Mouse (Mus musculus) brown adipose tissue, adult 24 weeks (tissue): ENCODE measurements around the gene Fam111a. TPM values are rescaled to one million over a fixed set of nuclear protein-coding genes. Genes with fewer than 3 reads are reported as not detected.

ENCODE experiments used
- H3K27ac ChIP-seq: fragments of 200-500 bp; replicated peaks from 2 replicates; pipeline ENCODE4 v1.5.1; 2012; ENCODE audit warnings: low read depth, mild to moderate bottlenecking, low read length
- H3K4me1 ChIP-seq: fragments of 200-500 bp; 2 replicates; pipeline ENCODE4 v1.6.1; 2012; ENCODE audit warnings: low read length, mixed read lengths; ENCODE audit not compliant: control insufficient read depth, insufficient read depth, insufficient read length
- H3K4me3 ChIP-seq: fragments of 200-500 bp; 2 replicates; pipeline ENCODE4 v1.5.1; 2012; ENCODE audit warnings: low read depth, mild to moderate bottlenecking, low read length, moderate library complexity; ENCODE audit not compliant: insufficient read depth
- polyA plus RNA-seq: library from polyadenylated mRNA; stranded (reverse); fragments of >200 nt; gene quantifications from 2 replicates; pipeline ENCODE4 v1.2.4, GENCODE M21; 2012; ENCODE audit not compliant: missing spikeins, insufficient read depth, insufficient read length

Fam111a gene
- polyA plus RNA-seq, 1 experiment: 4.5 TPM

DNA sequence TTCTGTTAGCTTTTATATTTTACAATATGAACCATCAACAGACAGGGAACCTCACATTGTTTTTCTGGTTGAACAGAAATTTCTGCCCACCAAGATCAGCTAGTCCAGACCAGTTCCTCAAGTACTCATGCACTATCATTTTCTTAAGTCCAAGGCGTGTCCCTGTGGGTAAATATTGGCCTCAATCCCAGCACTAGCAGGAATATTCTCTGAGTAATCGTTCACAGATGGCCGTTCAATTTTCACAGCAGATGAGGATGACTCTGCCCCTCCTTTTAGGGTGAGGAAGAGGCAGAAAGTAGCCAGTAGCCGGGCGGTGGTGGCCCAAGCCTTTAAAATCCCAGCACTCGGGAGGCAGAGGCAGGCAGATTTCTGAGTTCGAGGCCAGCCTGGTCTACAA is 29.6 kb downstream of the Fam111a start:
- peak overlapping the region; percentile 91; the same call in 1 of the 2 replicates for H3K27ac ChIP-seq
- no peak overlapping the region for H3K4me3 ChIP-seq
- peaks cover 4% of the 10 kb centered on the region for H3K4me1 ChIP-seq

DNA sequence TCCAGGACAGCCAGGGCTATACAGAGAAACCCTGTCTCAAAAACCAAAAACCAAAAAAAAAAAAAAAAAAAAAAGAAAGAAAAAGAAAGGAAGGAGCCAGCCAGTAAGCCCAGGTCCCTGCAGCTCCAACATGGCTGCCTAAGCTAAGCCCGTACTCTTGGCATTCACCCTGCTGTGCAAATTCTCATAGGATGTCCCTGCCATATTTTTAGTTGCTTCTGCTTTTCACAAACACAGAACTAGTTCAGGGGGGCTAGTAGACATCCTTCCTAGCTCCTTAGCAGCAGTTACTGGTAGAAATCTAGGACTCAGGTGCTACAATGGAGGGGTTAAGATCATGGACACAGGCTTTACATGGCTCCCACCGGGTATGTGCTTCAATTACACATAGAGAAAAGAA is 30.0 kb downstream of the Fam111a start:
- peak overlapping the region; percentile 91; the same call in 1 of the 2 replicates for H3K27ac ChIP-seq
- no peak overlapping the region for H3K4me3 ChIP-seq
- H3K4me1 ChIP-seq: peaks cover 4% of the 10 kb centered on the region

DNA sequence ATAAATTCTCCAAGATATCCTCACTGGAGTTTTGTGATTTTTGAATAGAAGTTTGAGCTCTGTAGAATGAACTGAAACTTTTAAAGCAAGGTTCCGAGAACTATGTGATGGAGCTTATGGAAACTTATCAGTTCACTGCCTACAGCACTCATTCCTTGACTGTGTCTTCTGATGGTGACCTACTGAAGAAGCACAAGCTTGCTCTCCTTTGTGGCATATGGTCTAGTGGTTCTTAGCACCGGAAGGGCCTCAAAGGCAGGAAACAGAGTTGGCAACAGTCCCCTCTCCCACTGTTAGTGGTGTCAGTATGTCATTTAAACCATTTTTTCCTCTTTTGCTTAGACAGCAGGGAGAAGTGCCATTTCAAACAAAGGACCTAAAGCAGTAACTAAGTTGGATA is 31.1 kb downstream of the Fam111a start:
- no peak overlapping the region for H3K4me3 ChIP-seq
- H3K27ac ChIP-seq: no peak overlapping the region
- H3K4me1 ChIP-seq: peaks cover 4% of the 10 kb centered on the region

DNA sequence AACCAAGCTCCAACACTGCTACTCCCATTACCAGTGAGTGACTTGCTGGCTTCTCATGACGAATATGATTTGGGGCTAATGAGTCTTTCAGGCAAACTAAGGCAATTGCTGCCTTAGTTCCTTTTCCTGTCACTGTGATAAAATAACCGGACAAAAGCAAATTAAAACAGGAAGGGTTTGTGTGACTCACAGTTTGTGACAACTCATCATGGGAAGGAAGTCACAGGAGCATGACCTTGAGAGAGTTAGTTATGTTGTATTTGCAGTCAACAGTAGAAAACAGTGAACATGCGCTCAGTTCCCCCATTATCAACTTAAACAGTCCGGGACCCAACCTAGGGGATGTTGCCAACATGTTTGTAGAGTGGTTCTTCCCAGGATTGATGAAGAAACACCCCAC is 39.8 kb downstream of the Fam111a start:
- Histone ChIP-seq H3K27ac (peak overlapping the region; percentile 97), H3K4me3 (no peak overlapping the region), H3K4me1 (peaks cover 2% of the 10 kb centered on the region; the same call in 1 of the 2 replicates)

DNA sequence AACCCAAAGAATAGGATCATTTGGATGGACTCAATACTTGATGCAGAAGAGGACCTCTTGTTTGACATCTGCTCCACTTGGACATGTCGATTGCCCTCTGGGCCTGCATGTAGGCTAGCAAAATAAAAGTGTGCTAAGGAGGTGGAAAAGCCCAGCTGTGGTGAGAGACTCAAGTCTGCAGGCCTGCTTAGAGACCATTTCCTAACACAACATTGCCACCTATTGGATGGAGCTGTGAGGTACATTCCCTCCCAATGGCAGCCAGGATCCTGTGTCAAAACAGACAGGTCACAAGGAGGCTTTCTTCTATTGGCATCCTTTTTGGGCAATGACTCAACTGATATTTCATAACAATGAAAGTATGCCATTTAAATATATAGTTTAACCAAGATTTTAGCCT is 46.4 kb downstream of the Fam111a start:
- H3K4me1 ChIP-seq: no peaks in the 10 kb centered on the region
- no peak overlapping the region for H3K4me3 ChIP-seq
- H3K27ac ChIP-seq: no peak overlapping the region

DNA sequence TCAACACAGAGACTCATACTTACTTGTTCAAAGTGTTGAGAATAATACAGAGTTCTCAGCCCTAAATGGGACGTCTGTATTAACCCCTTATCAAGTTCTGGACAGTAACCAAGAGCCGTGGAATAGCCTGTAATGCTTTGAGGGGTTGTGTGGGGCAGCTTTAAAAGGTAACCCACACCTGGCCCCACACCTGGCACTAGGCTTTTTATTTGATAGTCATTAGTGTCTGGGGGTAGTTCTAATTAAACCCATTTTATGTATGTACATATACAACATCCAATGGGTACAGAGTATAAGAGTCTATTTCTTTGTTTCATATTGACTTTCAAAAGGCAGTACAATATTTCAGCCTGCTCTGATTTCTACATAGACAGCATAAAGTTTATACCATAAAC is 49.6 kb downstream of the Fam111a start:
- no peaks in the 10 kb centered on the region for H3K4me1 ChIP-seq
- H3K4me3 ChIP-seq: no peak overlapping the region
- no peak overlapping the region for H3K27ac ChIP-seq

DNA sequence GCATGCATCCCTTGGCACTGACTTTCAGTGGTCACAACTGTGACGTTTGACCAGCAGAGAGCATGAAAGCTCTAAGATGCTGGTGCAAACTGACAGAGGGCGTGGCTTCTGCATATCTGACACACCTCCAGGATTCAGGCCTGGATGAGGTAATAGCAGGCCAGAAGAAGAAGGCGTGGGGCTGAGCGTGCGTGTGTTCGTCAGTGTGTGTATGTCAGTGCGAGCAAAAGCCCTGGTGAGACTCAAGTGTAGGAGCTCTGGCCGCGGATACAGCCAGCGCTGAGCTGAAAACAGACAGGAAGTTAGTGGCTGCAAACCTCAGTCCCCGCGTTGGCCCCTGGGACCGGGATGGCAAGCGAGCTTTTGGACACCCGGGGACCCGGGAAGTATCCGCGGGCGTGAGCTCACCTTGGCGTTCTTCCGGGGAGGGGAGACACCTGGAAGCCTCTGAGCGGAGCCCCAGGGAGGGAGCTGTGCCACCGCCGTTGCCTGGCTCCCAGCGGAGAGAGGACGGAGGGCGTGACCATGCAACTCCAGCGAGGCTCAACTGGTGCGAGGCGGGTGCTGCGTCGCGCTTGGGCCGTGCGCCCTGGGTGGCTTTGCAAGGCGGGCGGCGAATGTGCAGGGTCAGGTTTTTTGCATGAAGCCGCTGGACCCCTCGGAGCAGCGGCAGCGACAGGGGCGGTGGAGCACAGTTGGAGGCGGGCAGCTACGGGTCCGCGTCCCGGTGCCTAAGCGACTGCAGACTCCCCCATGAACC is 50.2 kb downstream of the Fam111a start:
- Histone ChIP-seq H3K27ac (peak overlapping the region; percentile 80), H3K4me3 (peak overlapping the region; percentile 69), H3K4me1 (no peaks in the 10 kb centered on the region)

DNA sequence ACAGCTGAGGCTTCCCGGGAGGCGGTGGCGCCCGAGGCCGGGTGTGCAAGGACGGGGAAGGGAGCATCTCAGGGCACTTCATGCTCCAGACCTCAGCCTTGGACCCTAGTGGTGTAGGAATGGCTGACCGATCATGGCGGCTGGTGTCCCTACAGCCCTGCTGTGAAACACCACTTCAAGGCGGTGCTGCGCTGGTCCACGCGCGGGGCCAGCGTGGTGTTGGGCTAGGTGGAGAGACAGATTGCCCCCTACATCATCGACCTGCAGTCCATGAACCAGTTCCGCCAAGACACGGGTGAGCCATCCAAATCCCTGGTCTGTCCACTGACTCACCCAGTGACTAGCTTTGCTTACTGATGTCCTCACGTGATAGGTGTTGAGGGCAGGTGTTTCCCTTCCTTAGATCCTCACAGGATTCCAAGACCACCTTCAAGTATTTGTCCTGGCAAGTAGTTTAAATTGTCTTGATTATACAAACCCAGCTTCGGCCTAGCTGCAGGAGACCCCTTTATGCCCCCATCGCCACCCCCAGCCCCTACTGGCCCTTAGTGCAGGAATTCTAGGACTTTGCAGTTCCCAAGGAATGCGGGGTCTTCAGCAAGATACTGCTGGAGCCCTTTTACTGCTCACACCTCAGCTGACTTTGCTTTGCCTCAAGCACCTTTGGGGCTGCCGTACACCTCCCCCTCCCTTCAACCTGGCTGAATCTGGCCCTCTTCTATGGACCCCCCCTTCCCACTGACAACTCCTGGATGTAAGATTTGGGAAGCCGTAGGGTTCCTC is 50.9 kb downstream of the Fam111a start:
- Histone ChIP-seq H3K27ac (peak overlapping the region; percentile 80), H3K4me1 (no peaks in the 10 kb centered on the region), H3K4me3 (peak overlapping the region; percentile 69)

DNA sequence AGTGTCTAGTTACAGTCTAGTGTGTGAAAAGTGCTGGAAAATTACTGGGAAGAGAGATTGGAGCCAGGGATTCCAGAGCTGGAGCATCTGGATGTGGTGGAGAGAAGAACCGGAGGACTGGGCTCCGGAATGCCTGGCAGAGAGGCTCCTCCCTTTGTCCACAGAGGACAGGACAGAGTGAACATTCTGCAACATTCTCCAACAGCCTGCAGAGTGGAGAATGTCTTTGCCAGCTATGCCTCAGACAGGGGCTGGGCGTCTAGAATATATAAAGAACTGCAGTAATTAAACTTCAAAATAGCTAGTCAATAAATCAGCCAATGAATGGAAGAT is 51.5 kb downstream of the Fam111a start:
- no peaks in the 10 kb centered on the region for H3K4me1 ChIP-seq
- H3K27ac ChIP-seq: peak overlapping the region; percentile 80; the same call in 1 of the 2 replicates
- H3K4me3 ChIP-seq: peak overlapping the region; percentile 69

DNA sequence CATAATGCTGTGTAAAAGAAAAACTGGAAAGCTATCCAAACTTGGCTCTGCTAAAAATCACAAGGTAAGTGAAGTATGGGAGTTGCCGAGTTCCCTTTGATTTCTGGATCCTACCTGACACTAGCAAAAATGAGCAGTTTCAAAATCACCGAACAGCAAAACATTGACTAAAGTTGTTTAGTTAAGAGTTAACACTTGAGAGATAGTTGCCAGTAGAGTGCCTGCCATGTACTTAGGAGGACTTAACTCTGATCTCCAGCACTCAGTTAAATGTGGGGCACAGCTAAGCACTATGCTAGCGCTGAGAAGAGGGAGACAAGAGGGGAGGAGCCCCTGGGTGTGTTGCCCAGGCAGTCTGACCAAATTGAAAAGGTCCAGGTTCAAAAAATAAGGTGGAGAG is 53.1 kb downstream of the Fam111a start:
- H3K4me1 ChIP-seq: no peaks in the 10 kb centered on the region
- H3K27ac ChIP-seq: no peak overlapping the region
- H3K4me3 ChIP-seq: no peak overlapping the region

DNA sequence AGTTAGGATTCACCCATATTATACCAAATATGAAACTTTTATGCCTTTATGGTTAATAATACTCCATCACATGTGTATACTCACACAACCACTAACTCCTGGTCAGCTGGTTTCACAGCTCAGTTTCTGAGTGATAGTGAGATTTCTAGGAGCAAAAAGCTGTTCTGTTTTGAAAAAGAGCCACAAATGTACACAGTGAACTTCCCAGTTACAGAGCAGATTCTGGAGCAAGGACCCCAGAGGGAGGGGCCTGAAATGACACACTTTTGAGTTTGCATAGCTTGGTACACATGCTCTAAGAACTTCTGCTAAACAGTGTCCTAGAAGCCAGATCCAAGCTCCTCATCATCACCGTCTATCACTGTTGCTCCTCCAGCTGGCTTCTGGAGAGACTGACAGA is 54.1 kb downstream of the Fam111a start, which contains the start of gene Gm4952:
TSS of gene Gm4952 (plus strand) at position 301 of the 400 bp plus-strand sequence.
- H3K27ac ChIP-seq: no peak within 1 kb of the TSS
- no peak within 1 kb of the TSS for H3K4me3 ChIP-seq
- no peaks in the 10 kb centered on the region for H3K4me1 ChIP-seq

DNA sequence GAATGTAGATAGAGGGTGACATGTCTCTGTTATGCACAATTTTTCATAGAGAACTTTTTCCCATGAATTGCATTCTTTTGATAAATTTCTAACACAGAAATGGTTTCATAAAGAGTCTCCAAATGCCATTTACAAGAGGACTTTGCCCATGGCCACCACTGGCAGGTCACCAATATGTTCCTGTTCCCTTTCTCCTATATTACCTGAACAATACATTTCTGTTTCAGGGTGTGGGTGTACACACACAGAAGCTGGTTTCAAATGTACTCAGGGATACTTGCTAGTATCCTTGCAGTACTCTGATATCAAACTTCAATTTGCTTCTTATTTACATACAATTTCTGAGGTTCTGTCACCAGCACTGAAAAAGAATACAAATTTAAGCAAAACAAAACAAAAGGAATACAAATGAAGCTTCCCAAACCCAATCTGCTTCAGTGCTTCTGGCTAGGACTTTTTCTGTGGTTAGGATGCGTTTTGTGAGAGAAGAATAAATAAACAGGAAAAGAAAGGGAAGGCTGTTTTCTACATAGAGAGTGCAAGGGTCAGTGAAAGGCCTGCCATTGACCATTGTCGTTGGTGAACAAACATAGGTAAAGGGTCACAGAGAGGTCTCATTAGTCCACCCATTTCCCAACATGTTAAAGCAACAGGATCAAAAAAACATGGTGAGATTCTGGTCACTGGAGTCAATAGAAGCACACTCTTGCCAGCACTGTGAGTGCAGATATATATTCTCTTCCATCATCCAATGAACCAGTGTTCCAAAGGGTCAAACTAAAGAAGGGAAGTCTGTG is 55.3 kb downstream of the Fam111a start:
- no peak overlapping the region for H3K4me3 ChIP-seq
- peak overlapping the region; percentile 30; the same call in 1 of the 2 replicates for H3K27ac ChIP-seq

DNA sequence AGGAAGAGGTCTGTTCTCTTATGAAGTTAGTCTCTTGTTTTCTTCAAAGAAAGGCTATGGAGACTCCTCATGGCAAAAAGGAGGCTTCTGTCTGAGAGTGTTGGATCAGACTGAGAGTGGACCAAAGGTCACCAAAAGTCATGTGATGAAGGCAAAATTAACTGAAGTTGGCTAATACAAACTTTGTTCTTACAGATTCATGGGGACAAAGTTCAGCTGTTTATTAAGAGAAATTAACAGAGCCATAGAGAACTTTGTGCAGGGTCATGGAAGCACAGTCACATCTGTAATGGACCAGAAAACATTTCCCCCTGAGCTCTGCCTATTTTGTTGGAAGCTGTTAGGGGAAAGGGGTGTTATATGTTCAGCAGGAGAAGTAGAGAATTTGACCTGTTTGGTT is 62.8 kb downstream of the Fam111a start:
- H3K27ac ChIP-seq: peak overlapping the region; percentile 95
- no peak overlapping the region for H3K4me3 ChIP-seq
- H3K4me1 ChIP-seq: peaks cover 2% of the 10 kb centered on the region; the same call in 1 of the 2 replicates

More for the DNA sequence above, 55.3 kb downstream of the Fam111a start:
- H3K4me1 ChIP-seq: no peaks in the 10 kb centered on the region

DNA sequence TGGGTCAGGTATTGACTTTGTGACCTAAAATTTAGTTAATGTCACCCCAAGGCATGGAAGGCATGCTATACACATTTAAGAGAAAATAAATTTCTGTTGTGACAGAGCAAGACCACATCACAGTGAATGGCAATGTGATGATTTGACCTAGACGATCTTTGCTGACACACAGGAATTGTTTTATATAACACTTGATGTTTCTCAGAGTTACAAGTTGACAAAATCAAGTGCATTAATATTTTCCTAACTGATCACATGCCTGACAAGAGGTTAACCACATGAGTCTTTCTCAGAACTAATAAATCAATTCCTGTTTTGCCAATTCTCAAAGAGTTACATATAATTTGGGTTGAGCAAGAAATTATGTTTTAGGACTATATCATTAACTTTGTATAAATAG is 68.1 kb downstream of the Fam111a start:
- Histone ChIP-seq H3K4me1 (peaks cover under 1% of the 10 kb centered on the region; the same call in 1 of the 2 replicates), H3K27ac (no peak overlapping the region), H3K4me3 (no peak overlapping the region)

DNA sequence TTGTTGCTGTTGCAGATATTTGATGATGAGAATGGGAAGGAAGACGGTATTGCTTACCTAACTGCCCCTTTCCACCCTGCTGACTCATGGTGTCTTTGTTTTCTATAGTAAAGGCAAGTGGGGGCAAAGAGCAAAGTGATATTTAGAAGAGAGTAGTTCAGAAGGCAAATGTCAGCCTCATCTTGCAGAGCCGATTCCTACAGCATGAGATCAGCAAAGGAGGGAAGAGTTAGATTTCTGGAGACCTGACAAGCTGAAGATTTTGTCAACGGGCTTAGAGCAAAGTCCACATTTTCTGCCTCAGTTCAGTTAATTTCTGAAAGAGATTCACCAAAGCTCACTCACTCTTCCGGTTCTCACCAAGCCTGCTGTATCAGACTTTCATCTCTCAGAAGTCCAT is 87.6 kb downstream of the Fam111a start, which contains the start of gene Glyat:
TSS of gene Glyat (plus strand) at position 133 of the 400 bp plus-strand sequence.
- no peaks in the 10 kb centered on the region for H3K4me1 ChIP-seq
- no peak within 1 kb of the TSS for H3K4me3 ChIP-seq
- no peak within 1 kb of the TSS for H3K27ac ChIP-seq
